Mouse (Mus musculus) heart, embryonic 11.5 days (tissue): ENCODE results near the gene Adra2a. TPM values are rescaled to one million over a fixed set of nuclear protein-coding genes. Genes with fewer than 3 reads are reported as not detected.
A peak's percentile ranks its signal among the peaks of the same experiment; 100 is the strongest.

Source experiments
- ATAC-seq: fragments of 200-750 bp; cut with Nextera tagmentation; replicated peaks from 2 replicates; pipeline ENCODE4 v1.8.0; 2017; ENCODE audit warnings: moderate library complexity; ENCODE audit not compliant: insufficient number of reproducible peaks, low FRiP score, low TSS enrichment
- H3K27ac ChIP-seq: fragments of 300-500 bp; sonication (generic); 2 replicates; pipeline ENCODE4 v1.5.1; 2014; ENCODE audit warnings: mild to moderate bottlenecking, low read depth, low read length
- H3K27me3 ChIP-seq: fragments of 300-500 bp; sonication (generic); 2 replicates; pipeline ENCODE4 v1.6.1; 2014; ENCODE audit warnings: mild to moderate bottlenecking, low read length, mixed read lengths; ENCODE audit not compliant: control insufficient read depth, insufficient read depth
- H3K36me3 ChIP-seq: fragments of 300-500 bp; sonication (generic); 2 replicates; pipeline ENCODE4 v1.6.1; 2014; ENCODE audit warnings: mild to moderate bottlenecking, low read length, moderate library complexity, mixed read lengths; ENCODE audit not compliant: control insufficient read depth, insufficient read depth
- H3K4me1 ChIP-seq: fragments of 300-500 bp; sonication (generic); 2 replicates; pipeline ENCODE4 v1.6.1; 2014; ENCODE audit warnings: low read length; ENCODE audit not compliant: control insufficient read depth, insufficient read depth
- H3K4me2 ChIP-seq: fragments of 300-500 bp; sonication (generic); 2 replicates; pipeline ENCODE4 v1.6.1; 2014; ENCODE audit warnings: mild to moderate bottlenecking, moderate library complexity
- H3K4me3 ChIP-seq: fragments of 300-500 bp; sonication (generic); 2 replicates; pipeline ENCODE4 v1.5.1; 2014; ENCODE audit warnings: low read depth, low read length
- H3K9ac ChIP-seq: fragments of 300-500 bp; sonication (generic); 2 replicates; pipeline ENCODE4 v1.6.1; 2014; ENCODE audit warnings: mild to moderate bottlenecking, low read depth, low read length, moderate library complexity
- H3K9me3 ChIP-seq: fragments of 300-500 bp; sonication (generic); replicated peaks from 2 replicates; pipeline ENCODE4 v1.6.1; 2016; ENCODE audit warnings: low read length; ENCODE audit not compliant: control insufficient read depth
- WGBS: fragments of 180-500 bp; shearing (Covaris S2); extraction: QIAGEN DNeasy Blood & Tissue Kit; methylation state at CpG from one replicate; pipeline ENCODE4 v1.1.7; 2014; ENCODE audit not compliant: insufficient replicate concordance; 5-methylcytosine and 5-hydroxymethylcytosine counted together
- polyA plus RNA-seq: library from polyadenylated mRNA; unstranded; fragments of >200 nt; fragmentation: Nextera tagmentation; extraction: Ambion mirVana; gene quantifications from 2 replicates; pipeline ENCODE4 v1.2.1, GENCODE M21; 2014

Adra2a gene
- polyA plus RNA-seq, 1 experiment from 2014 or later = 0.10 TPM

- WGBS = 1% methylated on average over 59 of the region's 59 CpGs
- Histone ChIP-seq H3K36me3 (no peaks in the 10 kb centered on the region), H3K4me2 (peak overlapping the region; percentile 96), H3K27ac (no peak overlapping the region), H3K9ac (peak overlapping the region; percentile 58), H3K4me3 (peak overlapping the region; percentile 56), H3K4me1 (peaks cover 34% of the 10 kb centered on the region), H3K9me3 (no peaks in the 10 kb centered on the region), H3K27me3 (peaks cover 51% of the 10 kb centered on the region)
- peak; percentile 58; the same call in 1 of the 2 replicates for ATAC-seq
These were observed 788 bp downstream of the Adra2a start for GRCm38 (mm10) chr19:54044507-54045371.

GRCm38 (mm10) chr19:54045412-54045811 lies 1.5 kb downstream of the Adra2a start:
- peak overlapping the region; percentile 56 for H3K4me3 ChIP-seq
- H3K4me1 ChIP-seq = peaks cover 34% of the 10 kb centered on the region
- H3K4me2 ChIP-seq = peak overlapping the region; percentile 96
- WGBS = 1% methylated on average over 29 of the region's 29 CpGs
- no peak overlapping the region for H3K27ac ChIP-seq
- H3K27me3 ChIP-seq = peaks cover 54% of the 10 kb centered on the region
- peak overlapping the region; percentile 58 for H3K9ac ChIP-seq
- no peak for ATAC-seq
- H3K9me3 ChIP-seq = no peaks in the 10 kb centered on the region
- no peaks in the 10 kb centered on the region for H3K36me3 ChIP-seq

GRCm38 (mm10) chr19:54045931-54046683 lies 2.2 kb downstream of the Adra2a start:
- Histone ChIP-seq H3K4me2 (peak overlapping the region; percentile 96), H3K9me3 (no peaks in the 10 kb centered on the region), H3K4me1 (peaks cover 34% of the 10 kb centered on the region), H3K36me3 (no peaks in the 10 kb centered on the region), H3K4me3 (peak overlapping the region; percentile 56), H3K9ac (no peak overlapping the region), H3K27ac (no peak overlapping the region), H3K27me3 (peaks cover 57% of the 10 kb centered on the region)
- 4% methylated on average over 49 of the region's 55 CpGs for WGBS
- ATAC-seq = no peak

- Histone ChIP-seq H3K9me3 (no peaks in the 10 kb centered on the region), H3K9ac (0 out of 2 replicates have a peak overlapping the region, but pooled peaks have one; percentile 39), H3K27me3 (peaks cover 63% of the 10 kb centered on the region), H3K4me2 (peak overlapping the region; percentile 96), H3K4me3 (peak overlapping the region; percentile 56), H3K4me1 (peaks cover 34% of the 10 kb centered on the region), H3K36me3 (no peaks in the 10 kb centered on the region), H3K27ac (no peak overlapping the region)
- no peak for ATAC-seq
- under 1% methylated on average over 46 of the region's 46 CpGs for WGBS
These were observed 2.7 kb downstream of the Adra2a start for GRCm38 (mm10) chr19:54046684-54047070.

DNA sequence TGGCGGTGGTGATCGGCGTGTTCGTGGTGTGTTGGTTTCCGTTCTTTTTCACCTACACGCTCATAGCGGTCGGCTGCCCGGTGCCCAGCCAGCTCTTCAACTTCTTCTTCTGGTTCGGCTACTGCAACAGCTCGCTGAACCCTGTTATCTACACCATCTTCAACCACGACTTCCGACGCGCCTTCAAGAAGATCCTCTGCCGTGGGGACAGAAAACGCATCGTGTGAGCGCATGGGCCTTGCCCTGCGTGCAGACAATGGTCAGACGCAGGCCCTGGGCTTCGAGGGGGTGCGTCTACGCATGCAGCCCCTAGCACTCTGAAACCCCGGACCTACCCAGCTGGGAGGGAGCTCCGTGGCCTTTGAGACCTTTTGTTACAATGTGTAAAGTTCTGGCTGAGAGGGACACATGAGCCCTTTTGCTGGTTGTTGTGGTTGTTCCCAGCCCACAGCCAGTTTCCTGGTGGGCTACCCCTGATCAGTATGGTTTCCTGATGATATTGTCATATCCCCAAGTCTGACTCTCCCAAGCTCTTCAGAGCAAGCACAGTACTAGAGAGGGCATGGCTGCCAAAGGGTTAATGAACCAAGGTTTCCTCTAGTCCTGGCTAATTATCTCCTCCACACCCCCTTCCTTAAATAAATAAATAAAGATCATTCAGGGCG lies 3.6 kb downstream of the Adra2a start:
- H3K36me3 ChIP-seq = no peaks in the 10 kb centered on the region
- H3K27ac ChIP-seq = no peak overlapping the region
- H3K4me3 ChIP-seq = peak overlapping the region; percentile 56
- peaks cover 34% of the 10 kb centered on the region for H3K4me1 ChIP-seq
- WGBS = 1% methylated on average over 27 of the region's 27 CpGs
- peak overlapping the region; percentile 96 for H3K4me2 ChIP-seq
- H3K9me3 ChIP-seq = no peaks in the 10 kb centered on the region
- ATAC-seq = no peak
- H3K27me3 ChIP-seq = peaks cover 63% of the 10 kb centered on the region
- 0 out of 2 replicates have a peak overlapping the region, but pooled peaks have one; percentile 39 for H3K9ac ChIP-seq

DNA sequence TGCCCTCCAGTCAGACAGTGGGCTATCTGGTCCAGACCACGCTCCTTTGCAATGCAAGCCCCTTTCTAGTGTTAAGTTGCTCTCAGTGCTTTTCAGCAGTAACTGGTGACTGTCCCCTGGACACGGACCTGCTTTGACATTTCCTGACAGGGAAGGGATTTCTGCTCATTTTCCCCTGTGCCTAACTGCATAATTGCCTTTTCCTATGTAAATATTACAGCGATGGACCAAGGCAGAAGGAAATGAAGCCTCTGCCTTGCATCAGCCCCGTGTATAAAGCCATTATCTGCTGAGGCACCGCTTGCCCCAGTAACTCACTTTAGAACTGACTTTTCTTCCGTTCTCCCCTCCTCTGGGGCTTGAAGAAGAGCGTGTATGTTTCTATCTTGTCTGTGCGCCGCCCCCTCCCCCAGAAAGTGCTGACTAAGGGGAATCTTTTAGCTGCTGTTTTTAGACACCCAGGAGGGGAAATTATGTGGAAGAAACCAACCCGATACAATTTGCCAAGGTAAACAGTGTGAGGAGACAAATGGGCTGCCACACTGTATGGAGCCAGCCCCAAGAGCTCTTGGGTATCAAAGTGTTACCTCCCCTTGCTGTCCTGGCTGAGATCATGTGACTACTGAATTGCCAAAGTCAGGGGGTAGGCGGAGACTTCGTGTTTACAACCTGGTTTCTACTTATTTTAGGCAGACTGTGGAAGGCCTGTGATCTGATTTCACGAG lies 4.4 kb downstream of the Adra2a start:
- Histone ChIP-seq H3K4me2 (peak overlapping the region; percentile 24; the same call in 1 of the 2 replicates), H3K27me3 (peaks cover 61% of the 10 kb centered on the region), H3K9me3 (no peaks in the 10 kb centered on the region), H3K4me1 (peaks cover 34% of the 10 kb centered on the region), H3K9ac (no peak overlapping the region), H3K36me3 (no peaks in the 10 kb centered on the region), H3K4me3 (peak overlapping the region; percentile 2; the same call in 1 of the 2 replicates), H3K27ac (no peak overlapping the region)
- WGBS = 4% methylated on average over 13 of the region's 13 CpGs
- ATAC-seq = no peak

GRCm38 (mm10) chr19:54051651-54052050 lies 7.7 kb downstream of the Adra2a start:
- ATAC-seq = no peak
- Histone ChIP-seq H3K9me3 (no peaks in the 10 kb centered on the region), H3K27me3 (peaks cover 45% of the 10 kb centered on the region), H3K4me2 (no peak overlapping the region), H3K9ac (no peak overlapping the region), H3K4me1 (peaks cover 18% of the 10 kb centered on the region), H3K36me3 (no peaks in the 10 kb centered on the region), H3K27ac (no peak overlapping the region), H3K4me3 (no peak overlapping the region)
- 53% methylated on average over 4 of the region's 4 CpGs for WGBS

GRCm38 (mm10) chr19:54055845-54056244 lies 11.9 kb downstream of the Adra2a start:
- H3K9me3 ChIP-seq = no peaks in the 10 kb centered on the region
- no peak for ATAC-seq
- 67% methylated on average over 5 of the region's 5 CpGs for WGBS

More at GRCm38 (mm10) chr19:54055845-54056244, 11.9 kb downstream of the Adra2a start:
- Histone ChIP-seq H3K27me3 (peaks cover 10% of the 10 kb centered on the region; the same call in 1 of the 2 replicates), H3K4me2 (no peak overlapping the region), H3K9ac (no peak overlapping the region), H3K27ac (no peak overlapping the region), H3K4me3 (no peak overlapping the region), H3K4me1 (no peaks in the 10 kb centered on the region), H3K36me3 (no peaks in the 10 kb centered on the region)
